Mouse (Mus musculus): ENCODE measurements at regions not wholly inside any gene's neighbourhood (a gene's known extent, or its start where the extent isn't known, plus 50 kb on each side); places are given as distances from the start of the nearest gene placed in this dataset.
"Not testable (repeated sequence)": the region's sequence is repeated elsewhere in the genome, so short reads cannot be mapped to it uniquely, and the experiment has no call there.

GRCm38 (mm10) chr1:184169034-184169783 is 135.1 kb upstream of the 1700056E22Rik start:
- H3K4me2 ChIP-seq, result no peak overlapping the region
- 66% methylated on average over 7 of the region's 7 CpGs for WGBS
- no peak overlapping the region for H3K9ac ChIP-seq
- H3K27ac ChIP-seq, result no peak overlapping the region
- no peaks in the 10 kb centered on the region for H3K4me1 ChIP-seq
- H3K9me3 ChIP-seq (replicated peaks), result no peaks in the 10 kb centered on the region
- H3K4me3 ChIP-seq, result no peak overlapping the region
- H3K27me3 ChIP-seq, result no peaks in the 10 kb centered on the region
- H3K36me3 ChIP-seq (ENCODE audit: poor library complexity, severe bottlenecking), result no peaks in the 10 kb centered on the region
- ATAC-seq, result no peak

GRCm38 (mm10) chr1:184166951-184167350 is 132.8 kb upstream of the 1700056E22Rik start:
- no peaks in the 10 kb centered on the region for H3K9me3 ChIP-seq (replicated peaks)
- no peak overlapping the region for H3K9ac ChIP-seq
- no peak for ATAC-seq
- no peaks in the 10 kb centered on the region for H3K4me1 ChIP-seq
- no peak overlapping the region for H3K27ac ChIP-seq
- no peak overlapping the region for H3K4me2 ChIP-seq
- no peak overlapping the region for H3K4me3 ChIP-seq
- 75% methylated on average over 2 of the region's 2 CpGs for WGBS
- no peaks in the 10 kb centered on the region for H3K27me3 ChIP-seq
- H3K36me3 ChIP-seq (ENCODE audit: poor library complexity, severe bottlenecking), result no peaks in the 10 kb centered on the region

DNA sequence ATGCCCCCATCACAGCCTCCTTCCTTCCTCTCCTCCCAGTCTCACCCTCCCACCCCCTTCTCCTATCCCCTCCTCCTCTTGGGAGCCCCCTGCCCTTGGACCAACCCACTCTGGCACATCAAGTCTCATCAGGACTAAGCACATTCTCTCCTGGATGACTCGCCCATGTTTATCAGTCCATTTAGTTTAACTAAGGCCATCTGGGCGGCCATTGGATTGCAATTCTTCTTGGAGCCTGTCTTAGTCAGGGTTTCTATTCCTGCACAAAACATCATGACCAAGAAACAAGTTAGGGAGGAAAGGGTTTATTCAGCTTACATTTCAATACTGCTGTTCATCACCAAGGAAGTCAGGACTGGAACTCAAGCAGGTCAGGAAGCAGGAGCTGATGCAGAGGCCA is 128.4 kb upstream of the 1700056E22Rik start:
- not testable (repeated sequence) for ATAC-seq; H3K4me1 ChIP-seq; H3K27me3 ChIP-seq; H3K27ac ChIP-seq; H3K36me3 ChIP-seq (ENCODE audit: poor library complexity, severe bottlenecking); H3K9ac ChIP-seq; H3K4me2 ChIP-seq; H3K9me3 ChIP-seq (replicated peaks); H3K4me3 ChIP-seq
- 98% methylated on average over 2 of the region's 2 CpGs for WGBS

- no peak overlapping the region for H3K4me3 ChIP-seq
- no peak overlapping the region for H3K9ac ChIP-seq
- H3K27ac ChIP-seq, result no peak overlapping the region
- H3K27me3 ChIP-seq, result no peaks in the 10 kb centered on the region
- WGBS, result no CpG with 5 or more reads among the region's 1 CpGs
- H3K4me2 ChIP-seq, result no peak overlapping the region
- no peaks in the 10 kb centered on the region for H3K36me3 ChIP-seq (ENCODE audit: poor library complexity, severe bottlenecking)
- no peaks in the 10 kb centered on the region for H3K4me1 ChIP-seq
- no peak for ATAC-seq
- no peaks in the 10 kb centered on the region for H3K9me3 ChIP-seq (replicated peaks)
These were observed 113.6 kb upstream of the 1700056E22Rik start for GRCm38 (mm10) chr1:184147713-184148112.

DNA sequence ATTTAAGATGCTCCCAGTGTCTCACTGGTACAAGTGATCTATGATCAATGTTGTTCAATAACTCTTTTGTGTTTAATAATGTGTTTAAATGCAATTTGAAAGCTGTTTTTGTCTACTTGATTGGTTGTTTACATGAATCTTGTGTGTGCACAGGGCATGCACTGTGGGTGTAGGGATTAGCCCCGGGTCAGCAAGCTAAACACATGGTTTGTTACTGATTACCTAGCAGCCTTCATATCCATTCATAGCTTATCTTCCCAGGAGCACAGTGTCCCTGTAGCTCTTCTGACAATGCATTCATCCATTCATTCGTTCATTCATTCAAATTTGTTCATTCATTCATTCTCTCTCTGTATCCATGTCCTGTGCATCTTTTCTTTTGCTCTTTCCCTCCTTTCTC is 108.9 kb upstream of the 1700056E22Rik start:
- H3K27ac ChIP-seq, result no peak overlapping the region
- no peak overlapping the region for H3K4me3 ChIP-seq
- H3K4me2 ChIP-seq, result no peak overlapping the region
- no peaks in the 10 kb centered on the region for H3K27me3 ChIP-seq
- no peak overlapping the region for H3K9ac ChIP-seq
- WGBS, result 50% methylated on average over 2 of the region's 2 CpGs
- no peaks in the 10 kb centered on the region for H3K4me1 ChIP-seq
- no peaks in the 10 kb centered on the region for H3K9me3 ChIP-seq (replicated peaks)
- no peak for ATAC-seq
- no peaks in the 10 kb centered on the region for H3K36me3 ChIP-seq (ENCODE audit: poor library complexity, severe bottlenecking)

GRCm38 (mm10) chr1:184140486-184140885 is 106.4 kb upstream of the 1700056E22Rik start:
- Histone ChIP-seq H3K9ac (no peak overlapping the region), H3K4me1 (no peaks in the 10 kb centered on the region), H3K9me3 (replicated peaks) (no peaks in the 10 kb centered on the region), H3K4me2 (no peak overlapping the region), H3K27ac (no peak overlapping the region), H3K36me3 (ENCODE audit: poor library complexity, severe bottlenecking) (no peaks in the 10 kb centered on the region), H3K4me3 (no peak overlapping the region), H3K27me3 (no peaks in the 10 kb centered on the region)
- WGBS, result 87% methylated on average over 5 of the region's 5 CpGs
- ATAC-seq, result no peak

DNA sequence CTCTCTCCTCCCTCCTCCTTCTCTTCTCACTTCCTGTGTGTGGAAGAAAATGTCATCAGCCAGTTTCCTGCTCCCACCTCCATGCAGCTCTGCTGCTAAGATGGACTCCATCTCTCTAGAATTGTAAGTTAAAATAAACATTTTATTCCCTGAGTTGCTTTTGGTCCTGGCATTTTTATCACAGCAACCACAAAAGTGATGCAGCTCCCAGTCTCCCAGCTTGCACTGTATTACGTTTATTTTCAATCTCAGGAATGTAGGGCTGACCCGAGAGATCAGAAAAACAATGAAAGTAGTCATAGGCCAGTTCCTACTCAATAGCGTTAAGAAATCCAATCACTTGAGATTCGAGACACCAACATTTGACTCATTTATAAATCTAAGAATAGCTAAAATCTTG is 106.0 kb upstream of the 1700056E22Rik start:
- Histone ChIP-seq H3K27me3 (no peaks in the 10 kb centered on the region), H3K27ac (no peak overlapping the region), H3K36me3 (ENCODE audit: poor library complexity, severe bottlenecking) (no peaks in the 10 kb centered on the region), H3K4me2 (no peak overlapping the region), H3K9ac (no peak overlapping the region), H3K4me1 (no peaks in the 10 kb centered on the region), H3K4me3 (no peak overlapping the region), H3K9me3 (replicated peaks) (no peaks in the 10 kb centered on the region)
- ATAC-seq, result no peak
- 78% methylated on average over 4 of the region's 4 CpGs for WGBS

DNA sequence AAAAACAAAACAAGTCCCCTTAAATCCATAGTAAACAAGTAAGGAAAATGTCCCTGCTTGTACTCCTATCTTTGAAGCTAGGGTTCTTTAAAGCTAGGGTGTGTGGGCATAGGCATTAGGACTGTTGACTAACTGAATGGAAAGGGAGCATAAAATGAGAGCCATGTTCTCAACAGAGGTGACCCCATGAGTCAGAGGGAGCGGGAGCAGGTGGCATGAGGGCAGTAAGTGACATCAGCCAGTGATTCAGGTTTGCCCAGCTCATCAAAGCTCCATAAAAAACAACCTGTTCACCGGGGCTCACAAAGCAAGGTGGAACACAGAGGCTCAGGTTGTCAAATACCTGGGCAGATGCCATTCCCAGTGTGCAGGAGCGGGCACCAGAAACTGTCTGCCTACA is 104.6 kb upstream of the 1700056E22Rik start:
- H3K4me2 ChIP-seq, result no peak overlapping the region
- H3K9ac ChIP-seq, result no peak overlapping the region
- no peak overlapping the region for H3K4me3 ChIP-seq
- H3K9me3 ChIP-seq (replicated peaks), result no peaks in the 10 kb centered on the region
- H3K27me3 ChIP-seq, result no peaks in the 10 kb centered on the region
- 76% methylated on average over 3 of the region's 3 CpGs for WGBS
- no peaks in the 10 kb centered on the region for H3K36me3 ChIP-seq (ENCODE audit: poor library complexity, severe bottlenecking)
- no peak overlapping the region for H3K27ac ChIP-seq
- ATAC-seq, result no peak
- H3K4me1 ChIP-seq, result no peaks in the 10 kb centered on the region

DNA sequence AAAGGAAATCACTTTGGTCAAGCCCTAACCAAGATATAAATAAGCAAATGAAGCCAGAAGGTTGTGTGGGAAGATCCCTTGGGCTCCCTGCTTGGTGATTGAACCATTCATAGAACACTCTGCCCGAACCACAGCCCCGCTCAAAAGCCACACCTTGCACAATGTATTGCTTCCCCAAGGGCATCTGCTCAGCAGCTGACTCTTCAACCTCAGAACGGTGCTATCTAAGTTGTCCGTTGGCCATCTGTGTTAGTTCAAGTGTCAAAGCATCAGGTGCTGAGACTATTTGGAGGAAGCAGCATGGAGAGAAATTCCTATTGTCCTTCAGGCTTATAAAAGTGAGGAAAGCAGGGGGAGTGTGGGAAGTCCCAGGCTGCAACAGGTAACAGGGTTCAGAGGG is 96.8 kb upstream of the 1700056E22Rik start:
- 96% methylated on average over 4 of the region's 4 CpGs for WGBS
- no peak overlapping the region for H3K27ac ChIP-seq
- H3K36me3 ChIP-seq (ENCODE audit: poor library complexity, severe bottlenecking), result no peaks in the 10 kb centered on the region
- no peaks in the 10 kb centered on the region for H3K27me3 ChIP-seq
- no peak overlapping the region for H3K9ac ChIP-seq
- no peaks in the 10 kb centered on the region for H3K4me1 ChIP-seq
- no peaks in the 10 kb centered on the region for H3K9me3 ChIP-seq (replicated peaks)
- H3K4me3 ChIP-seq, result no peak overlapping the region
- no peak overlapping the region for H3K4me2 ChIP-seq
- no peak for ATAC-seq

DNA sequence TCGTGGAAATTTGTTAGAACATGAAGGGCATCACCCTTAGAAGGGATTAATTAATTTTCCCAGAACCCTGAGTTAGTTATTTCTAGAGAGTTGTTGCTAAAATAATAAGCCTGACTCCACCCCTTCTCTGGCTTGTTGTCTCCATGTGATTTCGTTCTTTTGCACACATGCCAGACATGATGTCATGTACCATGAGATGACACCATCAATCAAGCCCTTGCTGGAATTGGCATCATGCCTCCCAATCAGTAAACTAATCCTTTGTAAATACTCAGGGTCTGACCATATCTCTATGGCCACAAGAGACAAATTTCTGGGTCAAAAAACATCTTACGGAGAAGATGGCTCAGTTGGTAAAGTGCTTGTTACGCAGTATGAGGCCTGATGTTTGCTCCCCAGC is 93.2 kb upstream of the 1700056E22Rik start:
- H3K9ac ChIP-seq, result no peak overlapping the region
- 83% methylated on average over 4 of the region's 4 CpGs for WGBS
- H3K4me3 ChIP-seq, result no peak overlapping the region

DNA sequence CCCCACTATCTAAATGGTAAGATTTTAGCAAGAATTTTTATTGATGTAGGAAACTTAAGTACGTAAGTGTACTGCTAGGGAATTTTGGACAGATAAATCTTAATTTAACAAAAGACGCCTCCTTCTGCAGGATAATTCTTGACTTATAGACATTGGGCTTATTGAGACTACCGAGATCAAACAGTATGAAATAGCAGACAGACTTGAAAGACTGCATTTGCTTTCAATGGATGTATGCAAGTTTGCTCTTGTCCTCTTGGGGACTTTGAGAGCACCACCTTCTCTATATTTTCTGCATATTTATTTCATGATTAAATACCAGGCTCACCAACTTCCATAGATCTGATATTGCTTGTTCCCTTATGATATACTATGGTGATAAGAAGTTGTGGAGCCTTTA is 92.8 kb upstream of the 1700056E22Rik start:
- Histone ChIP-seq H3K36me3 (ENCODE audit: poor library complexity, severe bottlenecking) (no peaks in the 10 kb centered on the region), H3K4me2 (no peak overlapping the region), H3K27me3 (no peaks in the 10 kb centered on the region), H3K9ac (no peak overlapping the region), H3K9me3 (replicated peaks) (no peaks in the 10 kb centered on the region), H3K4me1 (no peaks in the 10 kb centered on the region), H3K27ac (no peak overlapping the region), H3K4me3 (no peak overlapping the region)
- 94% methylated on average over 3 of the region's 3 CpGs for WGBS
- ATAC-seq, result no peak

More for the DNA sequence above, 93.2 kb upstream of the 1700056E22Rik start:
- ATAC-seq, result no peak
- H3K36me3 ChIP-seq (ENCODE audit: poor library complexity, severe bottlenecking), result no peaks in the 10 kb centered on the region
- H3K9me3 ChIP-seq (replicated peaks), result no peaks in the 10 kb centered on the region
- H3K27ac ChIP-seq, result no peak overlapping the region
- no peaks in the 10 kb centered on the region for H3K27me3 ChIP-seq
- no peak overlapping the region for H3K4me2 ChIP-seq
- no peaks in the 10 kb centered on the region for H3K4me1 ChIP-seq

Data from forebrain, embryonic 13.5 days (tissue).